Mouse (Mus musculus) bone marrow, adult 2 months (tissue): ENCODE measurements around the gene Qsox1.

ENCODE experiments used
- CTCF ChIP-seq: fragments of 200-500 bp; IDR thresholded peaks from 2 replicates; pipeline ENCODE4 v1.5.1; 2011; ENCODE audit warnings: low read length, control low read depth; ENCODE audit not compliant: control insufficient read depth, insufficient read depth
- POLR2A ChIP-seq: fragments of 200-500 bp; IDR thresholded peaks from 2 replicates; pipeline ENCODE4 v1.6.1; 2011; ENCODE audit warnings: low read depth, mild to moderate bottlenecking, control low read depth, low read length, borderline replicate concordance; ENCODE audit not compliant: control insufficient read depth

DNA sequence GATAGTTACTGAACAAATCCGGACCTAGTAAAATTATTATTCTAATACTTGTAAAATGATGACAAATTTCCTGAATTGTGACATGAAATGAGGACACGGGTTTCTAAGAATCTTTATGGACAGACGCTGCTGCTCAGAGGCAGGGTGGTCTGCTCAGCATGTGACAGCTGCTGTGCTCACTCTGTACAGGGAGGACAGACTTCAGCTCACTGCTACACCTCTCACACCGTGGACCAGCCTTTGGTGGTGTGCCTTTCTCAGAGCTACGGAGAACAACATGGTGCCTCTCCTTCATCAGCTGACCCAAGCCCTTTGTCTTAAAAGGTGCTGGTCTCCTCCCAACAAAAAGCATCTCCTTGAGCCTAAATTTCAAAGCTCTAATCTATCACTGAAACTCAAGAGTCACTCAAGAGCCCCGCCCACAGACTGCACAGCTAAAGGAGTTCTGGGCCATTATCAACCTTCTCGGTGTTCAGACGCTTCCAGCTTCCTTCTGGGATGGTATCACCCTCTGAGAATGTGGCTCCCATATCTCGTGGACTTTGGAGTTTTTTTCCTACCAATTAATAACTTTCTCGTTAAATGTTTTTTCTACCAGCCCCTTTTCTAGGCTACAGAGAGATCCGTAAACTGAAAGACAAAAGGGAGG lies 15.8 kb downstream of the Qsox1 start:
- no peak for TF ChIP-seq POLR2A
- TF ChIP-seq CTCF = no peak
